Mouse (Mus musculus) MEL (cell line): ENCODE results near the gene Rassf8.

Experiments
- CHD2 ChIP-seq: IDR thresholded peaks from 2 replicates; pipeline ENCODE4 v1.6.1; 2011; ENCODE audit warnings: low read length, improper control_type of control experiment
- CTCF ChIP-seq, 3 experiments: IDR thresholded peaks in 2 of 3; conservative IDR thresholded peaks in 1 of 3; 2 replicates each; pipeline ENCODE4 v1.5.1; 2011 to 2012; ENCODE audit warnings: low read length in 3 of 3, low read depth in 2 of 3, mild to moderate bottlenecking in 2 of 3, improper control_type of control experiment in 1 of 3, inconsistent platforms in 1 of 3, mixed read lengths in 1 of 3, moderate library complexity in 1 of 3; ENCODE audit not compliant: control insufficient read depth in 1 of 3, insufficient read depth in 1 of 3, poor library complexity in 1 of 3, severe bottlenecking in 1 of 3
- MAZ ChIP-seq: IDR thresholded peaks from 2 replicates; pipeline ENCODE4 v1.6.1; 2012; ENCODE audit warnings: low read depth, mild to moderate bottlenecking, inconsistent platforms, low read length, improper control_type of control experiment
- MEF2A ChIP-seq: IDR thresholded peaks from 2 replicates; pipeline ENCODE4 v1.6.1; 2014; ENCODE audit warnings: low read depth, mild to moderate bottlenecking, inconsistent platforms, low read length, improper control_type of control experiment; ENCODE audit not compliant: poor library complexity, insufficient replicate concordance, severe bottlenecking; ENCODE audit errors: extremely low read depth
- NELFE ChIP-seq: IDR thresholded peaks from 2 replicates; pipeline ENCODE4 v1.6.1; 2011; ENCODE audit warnings: low read depth, low read length, improper control_type of control experiment
- POLR2A ChIP-seq, 2 experiments: IDR thresholded peaks; 2 replicates each; pipeline ENCODE4 v1.6.1; 2011 to 2012; ENCODE audit warnings: low read length in 2 of 2, mild to moderate bottlenecking in 2 of 2, control low read depth in 1 of 2, improper control_type of control experiment in 1 of 2, low read depth in 1 of 2, moderate library complexity in 1 of 2; ENCODE audit not compliant: control insufficient read depth in 1 of 2, insufficient read depth in 1 of 2, poor library complexity in 1 of 2
- SMC3 ChIP-seq: IDR thresholded peaks from 2 replicates; pipeline ENCODE4 v1.6.1; 2011; ENCODE audit warnings: low read depth, low read length, improper control_type of control experiment
- TBP ChIP-seq: IDR thresholded peaks from 2 replicates; pipeline ENCODE4 v1.8.0; 2011; ENCODE audit warnings: low read depth, low read length, improper control_type of control experiment
- UBTF ChIP-seq: IDR thresholded peaks from 2 replicates; pipeline ENCODE4 v1.6.1; 2012; ENCODE audit warnings: low read depth, mild to moderate bottlenecking, inconsistent platforms, low read length, improper control_type of control experiment, moderate library complexity, borderline replicate concordance; ENCODE audit not compliant: insufficient read depth
- ZC3H11A ChIP-seq: IDR thresholded peaks from 2 replicates; pipeline ENCODE4 v1.6.1; 2012; ENCODE audit warnings: low read depth, mild to moderate bottlenecking, inconsistent platforms, low read length, improper control_type of control experiment
- ZKSCAN1 ChIP-seq: IDR thresholded peaks from 2 replicates; pipeline ENCODE4 v1.6.1; 2012; ENCODE audit warnings: low read depth, mild to moderate bottlenecking, inconsistent platforms, low read length, improper control_type of control experiment, moderate library complexity

DNA sequence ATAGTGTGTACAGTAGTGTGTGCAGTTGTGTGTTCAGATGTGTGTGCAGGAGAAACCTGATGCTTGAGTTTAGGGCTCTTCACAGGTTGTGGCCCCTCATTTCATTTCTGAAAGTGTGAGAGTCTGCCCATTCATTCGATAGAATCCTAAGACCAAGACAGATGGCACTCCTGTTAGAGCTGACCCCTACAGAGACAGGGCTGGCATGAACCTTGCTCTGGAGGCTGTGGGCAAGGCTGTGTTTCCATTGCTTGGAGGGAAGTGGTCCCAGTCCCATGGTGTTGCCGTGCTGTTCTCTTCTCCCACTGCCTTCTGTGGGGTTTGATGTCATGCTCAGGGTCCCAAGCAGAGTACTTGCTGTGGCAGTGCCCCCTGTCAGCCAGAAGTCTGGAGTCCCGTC, 57.7 kb downstream of the Rassf8 start:
- TF ChIP-seq CTCF (IDR thresholded peaks at IDR 0.05 in 2 of 3, conservative IDR thresholded peaks at IDR 0.05 in 1 of 3; ENCODE audit: control insufficient read depth in 1 of 3, insufficient read depth in 1 of 3, low read depth in 2 of 3, low read length in 3 of 3, poor library complexity in 1 of 3, severe bottlenecking in 1 of 3), result no peak
- TF ChIP-seq MEF2A, result no peak
- TF ChIP-seq POLR2A (IDR thresholded peaks at IDR 0.05; ENCODE audit: control insufficient read depth in 1 of 2, insufficient read depth in 1 of 2, low read depth in 1 of 2, low read length in 2 of 2, poor library complexity in 1 of 2), result no peak
- TF ChIP-seq MAZ, result no peak
- no peak for TF ChIP-seq CHD2
- no peak for TF ChIP-seq UBTF
- TF ChIP-seq NELFE, result no peak
- no peak for TF ChIP-seq ZKSCAN1
- no peak for TF ChIP-seq TBP
- no peak for TF ChIP-seq SMC3
- TF ChIP-seq ZC3H11A, result no peak
